Mouse (Mus musculus): Measurements from ENCODE around the gene Trpm3. TPM values are rescaled to one million over a fixed set of nuclear protein-coding genes. Genes with fewer than 3 reads are reported as not detected.
"Not testable (repeated sequence)": the region's sequence is repeated elsewhere in the genome, so short reads cannot be mapped to it uniquely, and the experiment has no call there.

Trpm3 gene
- polyA plus RNA-seq, 1 experiment from 2014 or later: 23.3 TPM

GRCm38 (mm10) chr19:23024821-23025220 lies 886.0 kb downstream of the Trpm3 start:
- Histone ChIP-seq H3K4me2 (ENCODE audit: low read depth, low read length) (no peak overlapping the region), H3K4me3 (ENCODE audit: low read depth, low read length) (no peak overlapping the region), H3K27me3 (ENCODE audit: control insufficient read depth, insufficient read depth, low read length) (no peaks in the 10 kb centered on the region), H3K9me3 (ENCODE audit: control insufficient read depth, low read length) (no peaks in the 10 kb centered on the region), H3K36me3 (ENCODE audit: control insufficient read depth, insufficient read depth, low read length) (no peaks in the 10 kb centered on the region), H3K4me1 (ENCODE audit: control insufficient read depth, insufficient read depth, low read length) (no peaks in the 10 kb centered on the region), H3K9ac (replicated peaks; ENCODE audit: low read depth, low read length) (no peak overlapping the region), H3K27ac (ENCODE audit: low read depth, low read length) (no peak overlapping the region)
- no peak for ATAC-seq (ENCODE audit: low read depth)
- 88% methylated on average over 4 of the region's 4 CpGs for WGBS

DNA sequence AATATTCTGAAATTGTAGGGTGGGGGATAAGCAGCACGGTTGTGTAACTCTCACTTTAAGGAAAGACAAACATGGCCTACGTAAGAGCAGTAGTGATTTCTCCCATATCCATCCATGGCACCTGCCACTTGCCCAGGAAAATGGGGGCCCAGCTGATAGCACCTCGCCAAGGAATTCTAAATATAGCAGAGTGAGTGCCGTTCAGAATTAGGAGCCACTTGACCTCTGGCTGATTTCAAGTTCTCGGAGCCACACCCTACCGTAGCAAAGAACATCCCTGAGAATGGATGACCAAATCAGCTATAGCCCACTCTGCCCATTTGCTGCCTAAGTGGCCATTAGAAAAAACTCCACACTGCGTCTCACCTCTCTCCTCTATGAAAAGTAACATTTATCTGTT lies 887.6 kb downstream of the Trpm3 start:
- H3K9me3 ChIP-seq (ENCODE audit: control insufficient read depth, low read length): no peaks in the 10 kb centered on the region
- H3K27ac ChIP-seq (ENCODE audit: low read depth, low read length): no peak overlapping the region
- H3K9ac ChIP-seq (replicated peaks; ENCODE audit: low read depth, low read length): no peak overlapping the region
- H3K4me3 ChIP-seq (ENCODE audit: low read depth, low read length): no peak overlapping the region
- ATAC-seq (ENCODE audit: low read depth): no peak
- H3K36me3 ChIP-seq (ENCODE audit: control insufficient read depth, insufficient read depth, low read length): no peaks in the 10 kb centered on the region
- H3K4me2 ChIP-seq (ENCODE audit: low read depth, low read length): no peak overlapping the region
- H3K27me3 ChIP-seq (ENCODE audit: control insufficient read depth, insufficient read depth, low read length): no peaks in the 10 kb centered on the region
- no peaks in the 10 kb centered on the region for H3K4me1 ChIP-seq (ENCODE audit: control insufficient read depth, insufficient read depth, low read length)
- 88% methylated on average over 7 of the region's 7 CpGs for whole genome bisulfite sequencing

- Histone ChIP-seq H3K27me3 (ENCODE audit: control insufficient read depth, insufficient read depth, low read length) (no peaks in the 10 kb centered on the region), H3K27ac (ENCODE audit: low read depth, low read length) (no peak overlapping the region), H3K36me3 (ENCODE audit: control insufficient read depth, insufficient read depth, low read length) (no peaks in the 10 kb centered on the region), H3K4me1 (ENCODE audit: control insufficient read depth, insufficient read depth, low read length) (no peaks in the 10 kb centered on the region), H3K4me3 (ENCODE audit: low read depth, low read length) (no peak overlapping the region), H3K9ac (replicated peaks; ENCODE audit: low read depth, low read length) (no peak overlapping the region), H3K9me3 (ENCODE audit: control insufficient read depth, low read length) (no peaks in the 10 kb centered on the region), H3K4me2 (ENCODE audit: low read depth, low read length) (no peak overlapping the region)
- no peak for ATAC-seq (ENCODE audit: low read depth)
- 84% methylated on average over 5 of the region's 5 CpGs for WGBS
Measured at GRCm38 (mm10) chr19:23028283-23028682, 889.4 kb downstream of the Trpm3 start.

- not testable (repeated sequence) for H3K27ac ChIP-seq (ENCODE audit: low read depth, low read length); H3K4me1 ChIP-seq (ENCODE audit: control insufficient read depth, insufficient read depth, low read length); H3K9ac ChIP-seq (replicated peaks; ENCODE audit: low read depth, low read length); H3K36me3 ChIP-seq (ENCODE audit: control insufficient read depth, insufficient read depth, low read length); H3K9me3 ChIP-seq (ENCODE audit: control insufficient read depth, low read length); H3K4me3 ChIP-seq (ENCODE audit: low read depth, low read length); ATAC-seq (ENCODE audit: low read depth); H3K4me2 ChIP-seq (ENCODE audit: low read depth, low read length); H3K27me3 ChIP-seq (ENCODE audit: control insufficient read depth, insufficient read depth, low read length)
- 58% methylated on average over 1 of the region's 1 CpGs for WGBS
Measured at GRCm38 (mm10) chr19:23033343-23033742, 894.5 kb downstream of the Trpm3 start.

- H3K27ac ChIP-seq (ENCODE audit: low read depth, low read length): no peak overlapping the region
- no peaks in the 10 kb centered on the region for H3K27me3 ChIP-seq (ENCODE audit: control insufficient read depth, insufficient read depth, low read length)
- H3K4me1 ChIP-seq (ENCODE audit: control insufficient read depth, insufficient read depth, low read length): no peaks in the 10 kb centered on the region
- no peak overlapping the region for H3K4me3 ChIP-seq (ENCODE audit: low read depth, low read length)
- WGBS: 83% methylated on average over 5 of the region's 5 CpGs
- no peaks in the 10 kb centered on the region for H3K9me3 ChIP-seq (ENCODE audit: control insufficient read depth, low read length)
- no peaks in the 10 kb centered on the region for H3K36me3 ChIP-seq (ENCODE audit: control insufficient read depth, insufficient read depth, low read length)
- ATAC-seq (ENCODE audit: low read depth): no peak
- no peak overlapping the region for H3K9ac ChIP-seq (replicated peaks; ENCODE audit: low read depth, low read length)
- H3K4me2 ChIP-seq (ENCODE audit: low read depth, low read length): no peak overlapping the region
Measured at GRCm38 (mm10) chr19:23034117-23034516, 895.3 kb downstream of the Trpm3 start.

DNA sequence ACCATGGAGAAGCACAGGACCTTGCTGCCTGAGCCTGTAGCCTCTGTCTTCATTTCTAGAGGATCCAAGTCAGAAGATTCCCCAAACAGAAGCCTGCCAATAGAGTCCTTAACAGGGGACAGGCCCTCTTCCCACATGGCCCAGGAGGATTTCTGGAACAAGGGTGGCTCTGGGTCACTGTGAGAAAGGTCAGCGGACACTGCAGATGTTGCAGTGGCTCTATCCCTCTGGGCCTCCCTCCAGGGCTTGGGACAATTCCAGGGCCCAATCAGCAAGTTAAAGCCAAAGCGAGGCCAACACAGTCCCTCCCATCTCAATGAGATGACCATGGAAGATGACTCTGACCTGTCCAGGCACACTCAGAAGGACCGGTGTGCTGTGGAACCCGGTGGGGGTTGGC lies 896.1 kb downstream of the Trpm3 start:
- H3K4me2 ChIP-seq (ENCODE audit: low read depth, low read length): no peak overlapping the region
- no peaks in the 10 kb centered on the region for H3K4me1 ChIP-seq (ENCODE audit: control insufficient read depth, insufficient read depth, low read length)
- H3K36me3 ChIP-seq (ENCODE audit: control insufficient read depth, insufficient read depth, low read length): no peaks in the 10 kb centered on the region
- H3K27me3 ChIP-seq (ENCODE audit: control insufficient read depth, insufficient read depth, low read length): no peaks in the 10 kb centered on the region
- H3K27ac ChIP-seq (ENCODE audit: low read depth, low read length): no peak overlapping the region
- H3K9ac ChIP-seq (replicated peaks; ENCODE audit: low read depth, low read length): no peak overlapping the region
- WGBS: 81% methylated on average over 4 of the region's 4 CpGs
- no peak for ATAC-seq (ENCODE audit: low read depth)
- no peaks in the 10 kb centered on the region for H3K9me3 ChIP-seq (ENCODE audit: control insufficient read depth, low read length)
- H3K4me3 ChIP-seq (ENCODE audit: low read depth, low read length): no peak overlapping the region

GRCm38 (mm10) chr19:23035786-23036185 lies 896.9 kb downstream of the Trpm3 start:
- Histone ChIP-seq H3K36me3 (ENCODE audit: control insufficient read depth, insufficient read depth, low read length) (no peaks in the 10 kb centered on the region), H3K27me3 (ENCODE audit: control insufficient read depth, insufficient read depth, low read length) (no peaks in the 10 kb centered on the region), H3K9ac (replicated peaks; ENCODE audit: low read depth, low read length) (no peak overlapping the region), H3K9me3 (ENCODE audit: control insufficient read depth, low read length) (no peaks in the 10 kb centered on the region), H3K4me1 (ENCODE audit: control insufficient read depth, insufficient read depth, low read length) (no peaks in the 10 kb centered on the region), H3K27ac (ENCODE audit: low read depth, low read length) (no peak overlapping the region), H3K4me2 (ENCODE audit: low read depth, low read length) (no peak overlapping the region), H3K4me3 (ENCODE audit: low read depth, low read length) (no peak overlapping the region)
- 90% methylated on average over 3 of the region's 3 CpGs for WGBS
- ATAC-seq (ENCODE audit: low read depth): no peak

- 46% methylated on average over 11 of the region's 11 CpGs for WGBS
- ATAC-seq (ENCODE audit: low read depth): no peak
Measured at GRCm38 (mm10) chr19:23036782-23037477, 898.1 kb downstream of the Trpm3 start.

DNA sequence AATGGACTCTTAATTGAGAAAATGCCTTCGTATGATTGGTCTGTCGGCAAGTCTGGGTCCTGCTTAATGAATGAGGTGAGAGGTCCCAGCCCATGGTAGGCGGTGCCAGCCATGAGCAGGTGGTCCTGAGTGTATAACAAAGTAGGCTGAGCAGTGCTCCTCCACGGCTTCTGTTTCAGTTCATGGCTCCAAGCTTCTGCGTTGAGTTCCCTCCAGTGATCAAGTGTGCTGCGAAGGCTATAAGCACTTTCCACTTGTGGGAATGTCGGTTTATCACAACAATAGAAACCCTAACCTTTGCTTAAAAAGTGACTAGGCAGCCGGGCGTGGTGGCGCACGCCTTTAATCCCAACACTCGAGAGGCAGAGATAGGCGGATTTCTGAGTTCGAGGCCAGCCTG lies 898.7 kb downstream of the Trpm3 start:
- Histone ChIP-seq H3K9ac (replicated peaks; ENCODE audit: low read depth, low read length) (no peak overlapping the region), H3K27ac (ENCODE audit: low read depth, low read length) (no peak overlapping the region), H3K27me3 (ENCODE audit: control insufficient read depth, insufficient read depth, low read length) (no peaks in the 10 kb centered on the region), H3K4me3 (ENCODE audit: low read depth, low read length) (no peak overlapping the region), H3K36me3 (ENCODE audit: control insufficient read depth, insufficient read depth, low read length) (no peaks in the 10 kb centered on the region), H3K9me3 (ENCODE audit: control insufficient read depth, low read length) (no peaks in the 10 kb centered on the region), H3K4me2 (ENCODE audit: low read depth, low read length) (no peak overlapping the region), H3K4me1 (ENCODE audit: control insufficient read depth, insufficient read depth, low read length) (no peaks in the 10 kb centered on the region)
- no peak for ATAC-seq (ENCODE audit: low read depth)
- WGBS: 86% methylated on average over 14 of the region's 14 CpGs

More at GRCm38 (mm10) chr19:23036782-23037477, 898.1 kb downstream of the Trpm3 start:
- Histone ChIP-seq H3K9ac (replicated peaks; ENCODE audit: low read depth, low read length) (no peak overlapping the region), H3K4me1 (ENCODE audit: control insufficient read depth, insufficient read depth, low read length) (no peaks in the 10 kb centered on the region), H3K27ac (ENCODE audit: low read depth, low read length) (no peak overlapping the region), H3K9me3 (ENCODE audit: control insufficient read depth, low read length) (no peaks in the 10 kb centered on the region), H3K4me2 (ENCODE audit: low read depth, low read length) (no peak overlapping the region), H3K27me3 (ENCODE audit: control insufficient read depth, insufficient read depth, low read length) (no peaks in the 10 kb centered on the region), H3K4me3 (ENCODE audit: low read depth, low read length) (no peak overlapping the region), H3K36me3 (ENCODE audit: control insufficient read depth, insufficient read depth, low read length) (no peaks in the 10 kb centered on the region)

Measured in neural tube, embryonic 14.5 days (tissue).